Mouse (Mus musculus): Measurements from ENCODE around the gene Ppef1. TPM values are rescaled to one million over a fixed set of nuclear protein-coding genes. Genes with fewer than 3 reads are reported as not detected.
"Not testable (repeated sequence)": the region's sequence is repeated elsewhere in the genome, so short reads cannot be mapped to it uniquely, and the experiment has no call there.

The Ppef1 gene
- polyA plus RNA-seq (2016; fragmentation: Nextera tagmentation; extraction: Ambion mirVana), result 5.6 and 6.7 TPM in 2 replicates

DNA sequence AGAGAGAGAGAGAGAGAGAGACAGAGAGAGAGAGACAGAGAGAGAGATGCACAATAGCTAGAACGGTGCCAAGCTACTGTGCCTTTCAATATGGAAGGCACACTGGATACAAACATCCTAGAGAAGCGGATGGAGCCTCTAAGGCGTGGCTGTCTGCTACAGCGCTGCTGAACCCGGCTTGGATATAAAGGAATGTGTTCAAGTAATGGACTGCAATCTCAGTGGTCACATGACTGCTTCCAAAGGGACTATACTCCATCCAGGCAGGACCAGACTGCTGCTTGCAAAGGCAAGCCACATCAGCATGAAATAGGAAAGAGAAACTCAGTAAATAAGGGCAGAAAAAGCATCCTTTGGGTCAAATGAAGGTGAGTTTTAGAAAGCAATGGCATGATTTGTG, at the start of gene Ppef1:
Ppef1 (minus strand) TSS at position 116 of the 400 bp plus-strand sequence.
- 89% methylated on average over 5 of the region's 5 CpGs for WGBS
- H3K36me3 ChIP-seq, result no peaks in the 10 kb centered on the region
- H3K27ac ChIP-seq, result no peak within 1 kb of the TSS
- ATAC-seq (ENCODE audit: low FRiP score, low read depth), result no peak
- no peaks in the 10 kb centered on the region for H3K27me3 ChIP-seq (replicated peaks)
- no peak within 1 kb of the TSS for H3K4me3 ChIP-seq
- no peak within 1 kb of the TSS for H3K4me2 ChIP-seq (replicated peaks)
- H3K4me1 ChIP-seq, result no peaks in the 10 kb centered on the region
- H3K9ac ChIP-seq, result no peak within 1 kb of the TSS
- no peaks in the 10 kb centered on the region for H3K9me3 ChIP-seq

DNA sequence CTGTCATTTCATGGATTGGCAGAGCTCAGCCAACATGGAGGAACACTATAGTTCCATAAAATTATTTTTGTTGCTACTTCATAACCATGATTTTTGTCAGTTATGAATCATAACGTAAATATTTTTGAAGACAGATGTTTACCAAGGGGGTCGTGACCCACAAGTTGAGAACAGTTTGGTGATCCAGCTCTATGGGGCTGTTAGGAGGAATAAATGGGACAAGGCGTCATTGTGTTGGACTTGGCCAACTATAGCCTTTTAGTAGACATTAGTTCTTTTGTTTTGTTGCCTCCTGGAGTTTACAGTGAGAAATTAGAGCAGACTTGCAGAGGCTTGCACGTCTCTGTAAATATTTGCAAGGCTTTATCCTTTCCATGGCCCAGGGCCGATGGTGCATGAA, 46.7 kb upstream of the Ppef1 start:
- Histone ChIP-seq H3K9ac (no peak overlapping the region), H3K4me3 (no peak overlapping the region), H3K27me3 (replicated peaks) (0 out of 2 replicates have a peak, but pooled peaks cover 5% of the 10 kb centered on the region), H3K27ac (no peak overlapping the region), H3K9me3 (no peaks in the 10 kb centered on the region), H3K4me2 (replicated peaks) (no peak overlapping the region), H3K4me1 (no peaks in the 10 kb centered on the region), H3K36me3 (no peaks in the 10 kb centered on the region)
- WGBS, result 77% methylated on average over 5 of the region's 5 CpGs
- ATAC-seq (ENCODE audit: low FRiP score, low read depth), result no peak

DNA sequence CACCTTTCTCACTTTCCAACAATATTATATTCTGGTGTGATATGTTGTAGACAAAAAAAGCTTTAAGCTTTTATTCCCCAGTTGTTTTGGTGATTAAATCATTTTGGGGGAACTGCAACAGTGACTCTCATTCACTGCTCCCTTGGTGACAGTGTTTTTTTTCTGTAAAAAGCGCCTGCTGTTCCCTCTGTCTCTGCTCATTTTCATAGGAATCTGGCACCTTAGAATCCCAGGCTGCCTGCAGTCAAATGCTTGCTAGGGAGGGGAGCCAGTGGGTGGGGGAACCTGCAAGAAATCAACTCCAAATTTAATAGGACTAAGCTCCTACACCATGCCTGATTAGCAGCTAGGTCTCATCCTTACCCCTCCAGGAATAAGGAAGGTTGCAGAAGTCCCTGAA, 37.5 kb upstream of the Ppef1 start:
- Histone ChIP-seq H3K27ac (no peak overlapping the region), H3K4me1 (no peaks in the 10 kb centered on the region), H3K27me3 (replicated peaks) (no peaks in the 10 kb centered on the region), H3K4me2 (replicated peaks) (no peak overlapping the region), H3K9me3 (no peaks in the 10 kb centered on the region), H3K9ac (no peak overlapping the region), H3K4me3 (no peak overlapping the region), H3K36me3 (no peaks in the 10 kb centered on the region)
- 21% methylated on average over 1 of the region's 1 CpGs for WGBS
- no peak for ATAC-seq (ENCODE audit: low FRiP score, low read depth)

DNA sequence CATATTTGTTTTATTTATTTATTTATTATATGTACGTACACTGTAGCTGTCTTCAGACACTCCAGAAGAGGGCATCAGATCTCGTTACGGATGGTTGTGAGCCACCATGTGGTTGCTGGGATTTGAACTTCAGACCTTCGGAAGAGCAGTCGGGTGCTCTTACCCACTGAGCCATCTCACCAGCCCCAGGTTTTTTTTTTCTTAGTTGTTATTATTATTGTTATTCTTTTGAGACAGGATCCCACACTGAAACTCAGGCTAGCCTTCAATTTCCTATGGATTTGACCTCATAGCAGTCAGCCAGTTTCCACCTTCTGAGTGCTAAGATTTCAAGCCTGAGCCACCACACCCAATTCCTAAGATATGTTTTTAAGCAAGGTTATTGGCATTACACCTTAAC, 34.1 kb upstream of the Ppef1 start:
- H3K4me2 ChIP-seq (replicated peaks); H3K36me3 ChIP-seq; H3K4me1 ChIP-seq; H3K4me3 ChIP-seq; H3K9ac ChIP-seq; H3K9me3 ChIP-seq; H3K27ac ChIP-seq; H3K27me3 ChIP-seq (replicated peaks); ATAC-seq (ENCODE audit: low FRiP score, low read depth): not testable (repeated sequence)
- WGBS, result 86% methylated on average over 5 of the region's 5 CpGs

DNA sequence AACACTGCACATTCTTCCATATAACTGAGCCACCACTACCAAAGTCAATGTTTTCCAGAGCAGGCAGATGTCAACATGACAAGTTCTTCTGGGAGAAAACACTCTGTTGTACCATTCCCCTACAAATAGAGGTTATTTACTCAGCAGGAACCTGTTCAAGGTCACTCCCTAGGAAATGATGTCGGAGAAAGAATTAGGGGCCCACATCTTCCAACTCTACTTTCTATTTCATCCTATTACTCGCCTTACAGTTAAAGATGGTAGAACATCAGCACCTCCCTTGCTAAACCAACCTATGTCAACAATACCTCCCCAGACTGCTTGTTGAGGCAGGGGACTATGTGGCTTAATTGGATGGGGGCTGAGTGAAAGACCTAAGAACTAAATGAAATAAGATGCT, 32.1 kb upstream of the Ppef1 start, which contains the start of gene Rs1:
Rs1 (plus strand) TSS at position 301 of the 400 bp plus-strand sequence.
- Histone ChIP-seq H3K9me3 (no peaks in the 10 kb centered on the region), H3K4me2 (replicated peaks) (peak within 1 kb of the TSS; percentile 51; the same call in 1 of the 2 replicates), H3K27ac (no peak within 1 kb of the TSS), H3K36me3 (no peaks in the 10 kb centered on the region), H3K4me1 (no peaks in the 10 kb centered on the region), H3K4me3 (no peak within 1 kb of the TSS), H3K9ac (no peak within 1 kb of the TSS), H3K27me3 (replicated peaks) (peaks cover 7% of the 10 kb centered on the region; the same call in 1 of the 2 replicates)
- no peak for ATAC-seq (ENCODE audit: low FRiP score, low read depth)
- 92% methylated on average over 2 of the region's 2 CpGs for WGBS

DNA sequence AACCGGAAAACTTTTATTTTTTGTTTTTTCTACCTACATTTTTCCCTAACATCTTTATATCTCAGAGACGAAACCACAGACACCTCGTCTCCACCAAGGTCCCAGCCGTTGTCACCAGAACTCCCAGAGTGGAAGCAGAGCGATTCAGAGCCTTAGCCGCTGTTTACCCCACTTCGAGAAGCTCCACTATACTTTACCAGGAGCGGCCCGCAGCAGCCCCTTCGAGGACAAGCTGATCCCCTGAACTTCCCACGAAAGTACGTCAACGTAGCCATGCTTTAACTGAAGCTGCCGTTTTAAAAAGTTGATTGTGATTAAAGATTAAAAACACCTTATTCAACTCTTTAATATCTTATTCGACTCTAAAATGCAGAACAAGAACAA, 30.7 kb upstream of the Ppef1 start:
- Histone ChIP-seq H3K9ac (no peak overlapping the region), H3K4me3 (peak overlapping the region; percentile 33), H3K27ac (no peak overlapping the region), H3K4me1 (no peaks in the 10 kb centered on the region), H3K4me2 (replicated peaks) (peak overlapping the region; percentile 51), H3K36me3 (no peaks in the 10 kb centered on the region), H3K9me3 (no peaks in the 10 kb centered on the region), H3K27me3 (replicated peaks) (peaks cover 7% of the 10 kb centered on the region; the same call in 1 of the 2 replicates)
- peak; percentile 88 for ATAC-seq (ENCODE audit: low FRiP score, low read depth)
- WGBS, result 34% methylated on average over 15 of the region's 15 CpGs

DNA sequence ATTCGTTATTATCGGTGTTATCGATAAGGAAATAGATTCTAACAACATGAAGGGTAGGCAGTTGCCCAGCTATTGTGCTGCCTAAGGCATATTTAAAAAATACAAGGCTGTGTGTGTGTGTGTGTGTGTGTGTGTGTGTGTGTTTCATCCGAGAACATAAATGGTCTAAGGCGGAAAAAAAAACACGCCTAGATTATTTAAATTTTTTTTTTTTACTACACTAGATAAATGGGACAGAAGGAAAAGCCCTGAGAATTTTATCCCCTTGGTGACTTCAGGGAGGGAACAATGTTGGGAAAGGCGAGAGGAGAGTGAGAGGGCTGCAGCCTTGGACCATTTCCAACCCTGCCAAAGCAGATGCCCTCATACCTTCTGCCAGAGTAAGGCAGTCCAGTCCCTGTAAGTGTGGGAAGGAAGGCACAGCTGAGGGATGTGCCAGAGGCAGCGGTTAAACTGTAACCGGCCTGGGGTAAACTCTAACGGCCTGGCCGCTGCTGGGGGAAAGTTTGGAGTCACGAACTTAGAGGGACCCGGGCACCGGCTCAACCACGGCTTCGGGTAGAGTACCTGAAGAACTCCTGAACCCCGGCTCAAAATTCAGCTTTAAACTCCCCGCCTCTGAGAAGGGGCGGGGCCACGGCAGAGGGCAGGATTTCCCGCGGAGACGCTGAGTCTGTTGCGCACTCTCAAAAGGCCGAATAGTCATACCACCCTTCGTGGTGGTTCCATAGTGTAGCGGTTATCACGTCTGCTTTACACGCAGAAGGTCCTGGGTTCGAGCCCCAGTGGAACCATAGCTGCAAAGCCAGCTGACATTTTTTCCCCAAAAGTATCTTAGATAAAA, 30.0 kb upstream of the Ppef1 start:
- Histone ChIP-seq H3K27me3 (replicated peaks) (peaks cover 7% of the 10 kb centered on the region; the same call in 1 of the 2 replicates), H3K4me1 (no peaks in the 10 kb centered on the region), H3K9ac (no peak overlapping the region), H3K9me3 (no peaks in the 10 kb centered on the region), H3K27ac (no peak overlapping the region), H3K4me2 (replicated peaks) (peak overlapping the region; percentile 51), H3K36me3 (no peaks in the 10 kb centered on the region), H3K4me3 (peak overlapping the region; percentile 37)
- peak; percentile 96 for ATAC-seq (ENCODE audit: low FRiP score, low read depth)
- WGBS, result 28% methylated on average over 30 of the region's 30 CpGs

DNA sequence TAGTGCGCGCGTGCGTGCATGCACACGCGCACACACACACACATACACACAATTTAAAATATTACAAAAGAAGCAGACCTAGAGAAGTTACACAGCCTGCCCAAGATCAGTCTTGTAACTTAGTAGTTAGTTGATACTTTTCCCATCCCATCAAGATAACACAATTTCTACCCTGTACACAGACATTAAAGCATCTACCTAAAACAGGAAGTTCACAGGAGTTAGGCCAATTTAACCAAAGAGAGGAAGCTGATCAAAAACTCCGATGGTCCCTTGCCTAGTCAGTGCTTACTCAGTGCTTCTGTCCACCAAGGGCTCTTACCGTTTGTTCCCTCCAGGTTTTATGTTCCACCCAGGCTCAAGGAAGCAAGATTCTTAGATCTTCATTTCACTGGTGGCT, 15.2 kb upstream of the Ppef1 start:
- Histone ChIP-seq H3K27ac (no peak overlapping the region), H3K36me3 (no peaks in the 10 kb centered on the region), H3K4me3 (no peak overlapping the region), H3K4me1 (no peaks in the 10 kb centered on the region), H3K9me3 (no peaks in the 10 kb centered on the region), H3K9ac (no peak overlapping the region), H3K4me2 (replicated peaks) (no peak overlapping the region), H3K27me3 (replicated peaks) (no peaks in the 10 kb centered on the region)
- ATAC-seq (ENCODE audit: low FRiP score, low read depth), result no peak
- WGBS, result 95% methylated on average over 8 of the region's 8 CpGs

DNA sequence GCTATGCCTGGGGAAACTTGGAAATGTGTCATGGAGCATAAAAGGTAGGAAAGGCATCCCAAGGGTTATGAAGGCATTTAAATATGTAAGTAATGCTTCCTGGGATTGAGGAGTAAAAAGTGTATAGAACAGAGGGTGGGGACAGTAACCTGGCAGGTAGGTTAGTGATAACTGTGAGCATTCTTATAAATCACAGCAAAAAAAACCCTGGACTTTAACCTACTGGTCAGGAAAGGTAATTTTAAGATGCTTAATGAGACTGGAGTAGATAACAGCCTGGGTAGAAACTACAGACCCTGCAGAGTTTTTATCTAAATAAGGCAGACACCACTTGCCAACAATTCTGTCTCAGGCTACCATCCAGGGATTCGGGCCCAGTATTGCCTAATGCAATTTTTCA, 13.1 kb upstream of the Ppef1 start:
- 84% methylated on average over 1 of the region's 1 CpGs for WGBS
- no peaks in the 10 kb centered on the region for H3K4me1 ChIP-seq
- no peaks in the 10 kb centered on the region for H3K27me3 ChIP-seq (replicated peaks)
- no peak overlapping the region for H3K4me3 ChIP-seq
- H3K36me3 ChIP-seq, result no peaks in the 10 kb centered on the region
- H3K4me2 ChIP-seq (replicated peaks), result no peak overlapping the region
- ATAC-seq (ENCODE audit: low FRiP score, low read depth), result no peak
- no peak overlapping the region for H3K9ac ChIP-seq
- no peak overlapping the region for H3K27ac ChIP-seq
- no peaks in the 10 kb centered on the region for H3K9me3 ChIP-seq

DNA sequence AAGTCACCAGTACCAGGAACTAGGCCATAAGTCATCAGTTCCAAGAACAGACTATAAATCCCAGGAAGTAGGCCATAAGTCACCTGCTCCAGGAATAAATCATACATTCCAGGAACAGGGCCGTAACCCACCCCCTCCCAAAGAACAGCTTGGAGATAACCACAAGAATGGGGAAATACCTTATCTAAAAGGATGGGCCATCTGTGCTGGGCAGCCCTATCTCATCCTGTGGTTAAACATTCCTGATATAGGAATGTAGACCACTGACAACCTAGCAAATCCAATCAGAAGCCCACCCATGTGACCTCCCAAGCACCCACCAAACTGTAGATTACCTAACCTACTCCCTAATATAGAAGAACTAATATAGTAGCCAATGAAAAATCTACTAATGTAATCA, 9.8 kb upstream of the Ppef1 start:
- no peak overlapping the region for H3K9ac ChIP-seq
- 0 out of 2 replicates have a peak, but pooled peaks cover 6% of the 10 kb centered on the region for H3K27me3 ChIP-seq (replicated peaks)
- ATAC-seq (ENCODE audit: low FRiP score, low read depth), result no peak
- 89% methylated on average over 1 of the region's 1 CpGs for whole genome bisulfite sequencing
- no peaks in the 10 kb centered on the region for H3K9me3 ChIP-seq
- H3K36me3 ChIP-seq, result no peaks in the 10 kb centered on the region
- H3K4me1 ChIP-seq, result no peaks in the 10 kb centered on the region
- H3K4me3 ChIP-seq, result no peak overlapping the region
- H3K4me2 ChIP-seq (replicated peaks), result no peak overlapping the region
- H3K27ac ChIP-seq, result no peak overlapping the region

DNA sequence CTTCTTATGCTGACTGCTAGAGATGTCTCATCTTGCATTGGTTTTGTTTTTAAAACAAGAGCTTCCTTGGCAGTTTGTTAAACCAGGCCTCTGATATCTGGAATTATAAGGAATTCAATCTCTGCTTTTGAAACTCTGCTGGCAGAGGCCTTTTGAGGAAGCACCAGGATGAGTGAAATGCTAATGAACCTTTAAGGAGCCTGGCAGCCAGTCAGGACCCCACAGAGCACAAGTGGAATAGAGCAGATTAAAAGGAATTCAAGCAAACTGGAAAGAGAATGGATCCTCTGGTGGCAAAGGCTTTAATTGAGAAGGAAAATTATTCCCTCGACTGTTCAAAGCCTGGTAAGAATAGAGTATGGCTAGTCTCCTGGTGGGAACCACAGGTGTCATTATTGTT, 36.4 kb downstream of the Ppef1 start:
- H3K4me2 ChIP-seq (replicated peaks), result no peak overlapping the region
- 23% methylated on average over 1 of the region's 1 CpGs for WGBS
- no peaks in the 10 kb centered on the region for H3K9me3 ChIP-seq
- no peak overlapping the region for H3K4me3 ChIP-seq
- ATAC-seq (ENCODE audit: low FRiP score, low read depth), result no peak
- no peaks in the 10 kb centered on the region for H3K36me3 ChIP-seq
- no peaks in the 10 kb centered on the region for H3K27me3 ChIP-seq (replicated peaks)
- no peak overlapping the region for H3K9ac ChIP-seq
- no peaks in the 10 kb centered on the region for H3K4me1 ChIP-seq
- no peak overlapping the region for H3K27ac ChIP-seq

DNA sequence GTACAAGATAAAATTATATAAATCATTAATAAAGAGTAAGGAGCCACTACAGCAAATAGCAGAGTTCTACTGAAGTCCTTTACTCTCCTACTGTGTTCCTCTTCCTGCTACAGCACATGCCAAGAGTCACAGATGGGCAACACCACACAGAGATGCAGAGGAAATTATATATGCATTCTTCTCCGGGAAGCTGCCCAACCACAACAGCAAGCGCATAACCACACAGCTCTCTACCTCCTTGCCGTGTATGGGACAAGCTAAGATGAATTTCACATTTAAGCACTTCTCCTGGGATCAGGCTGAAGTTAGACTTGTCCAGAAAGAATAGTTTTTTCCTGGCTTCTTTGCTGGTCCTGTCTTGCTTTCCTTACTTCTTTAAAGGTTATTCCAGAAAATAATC, 44.0 kb downstream of the Ppef1 start:
- Histone ChIP-seq H3K9me3 (no peaks in the 10 kb centered on the region), H3K4me3 (no peak overlapping the region), H3K36me3 (no peaks in the 10 kb centered on the region), H3K27ac (no peak overlapping the region), H3K27me3 (replicated peaks) (no peaks in the 10 kb centered on the region), H3K4me2 (replicated peaks) (no peak overlapping the region), H3K9ac (no peak overlapping the region), H3K4me1 (no peaks in the 10 kb centered on the region)
- WGBS, result 91% methylated on average over 3 of the region's 3 CpGs
- ATAC-seq (ENCODE audit: low FRiP score, low read depth), result no peak

DNA sequence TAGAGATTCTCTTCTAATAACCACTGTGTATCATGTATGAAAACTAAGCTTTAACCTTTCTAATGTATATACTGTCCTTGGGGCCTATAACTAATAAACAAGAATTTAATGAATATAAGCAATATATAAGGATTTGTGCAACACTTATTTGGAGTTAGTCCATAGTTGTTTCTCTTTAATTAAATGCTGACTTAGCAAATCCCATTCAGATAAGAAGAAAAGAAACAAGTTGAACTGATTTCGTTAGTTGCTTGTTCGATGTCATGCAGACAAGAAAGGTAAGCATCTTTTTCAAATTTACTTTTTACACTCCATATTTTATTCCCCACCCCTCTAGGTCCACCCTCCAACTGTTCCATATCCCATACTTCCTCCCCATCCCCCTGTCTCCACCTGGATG, 45.5 kb downstream of the Ppef1 start:
- Histone ChIP-seq H3K4me2 (replicated peaks) (no peak overlapping the region), H3K36me3 (no peaks in the 10 kb centered on the region), H3K27me3 (replicated peaks) (no peaks in the 10 kb centered on the region; the same call in 1 of the 2 replicates), H3K4me1 (no peaks in the 10 kb centered on the region), H3K4me3 (no peak overlapping the region), H3K9ac (no peak overlapping the region), H3K27ac (no peak overlapping the region), H3K9me3 (no peaks in the 10 kb centered on the region)
- WGBS, result 94% methylated on average over 2 of the region's 2 CpGs
- ATAC-seq (ENCODE audit: low FRiP score, low read depth), result no peak
